Mouse (Mus musculus): ENCODE measurements around the gene Gmcl1.

Gmcl1 gene

DNA sequence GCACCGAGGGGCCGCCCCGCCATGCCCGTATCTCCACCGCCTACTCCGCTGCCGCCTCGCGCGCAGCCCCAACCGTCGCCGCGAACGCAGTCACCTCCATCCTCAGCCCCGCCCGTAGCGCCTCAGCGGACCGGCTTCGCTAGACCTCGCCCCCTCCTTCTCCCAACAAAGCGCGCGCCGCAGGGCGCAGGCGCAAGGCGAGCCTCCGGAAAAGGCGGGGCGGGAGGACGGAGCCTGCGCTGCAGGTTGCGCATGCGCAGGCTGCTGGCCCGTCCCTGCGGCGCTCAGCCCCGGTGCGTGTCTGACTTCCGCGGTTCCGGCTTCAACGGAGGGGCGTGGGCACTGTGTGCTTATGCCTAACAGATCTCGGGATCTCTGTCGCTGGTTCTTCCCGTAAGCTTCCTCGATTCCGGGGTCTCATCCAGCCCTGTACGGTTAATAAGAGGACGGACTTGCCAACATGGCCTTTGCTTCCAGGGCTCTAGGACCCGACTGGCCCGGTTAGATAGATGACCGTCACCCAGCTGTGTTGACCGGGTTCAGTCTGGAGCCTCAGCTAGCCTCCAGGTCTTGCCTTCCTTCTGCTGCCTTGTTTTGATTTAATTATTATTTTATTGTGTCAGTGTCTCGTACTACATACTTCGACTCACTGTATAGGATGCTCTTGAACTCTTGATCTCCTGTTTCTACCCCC, at the start of gene Gmcl1:
Gene Gmcl1 (minus strand): TSS at position 201 of the 694 bp plus-strand sequence.
- DNase-seq: peak; percentile 93 to 98

GRCm38 (mm10) chr6:86782342-86782741, 49.2 kb upstream of the Gmcl1 start:
- no peak for DNase-seq

GRCm38 (mm10) chr6:86781361-86781957, 48.3 kb upstream of the Gmcl1 start:
- DNase-seq: no peak

DNA sequence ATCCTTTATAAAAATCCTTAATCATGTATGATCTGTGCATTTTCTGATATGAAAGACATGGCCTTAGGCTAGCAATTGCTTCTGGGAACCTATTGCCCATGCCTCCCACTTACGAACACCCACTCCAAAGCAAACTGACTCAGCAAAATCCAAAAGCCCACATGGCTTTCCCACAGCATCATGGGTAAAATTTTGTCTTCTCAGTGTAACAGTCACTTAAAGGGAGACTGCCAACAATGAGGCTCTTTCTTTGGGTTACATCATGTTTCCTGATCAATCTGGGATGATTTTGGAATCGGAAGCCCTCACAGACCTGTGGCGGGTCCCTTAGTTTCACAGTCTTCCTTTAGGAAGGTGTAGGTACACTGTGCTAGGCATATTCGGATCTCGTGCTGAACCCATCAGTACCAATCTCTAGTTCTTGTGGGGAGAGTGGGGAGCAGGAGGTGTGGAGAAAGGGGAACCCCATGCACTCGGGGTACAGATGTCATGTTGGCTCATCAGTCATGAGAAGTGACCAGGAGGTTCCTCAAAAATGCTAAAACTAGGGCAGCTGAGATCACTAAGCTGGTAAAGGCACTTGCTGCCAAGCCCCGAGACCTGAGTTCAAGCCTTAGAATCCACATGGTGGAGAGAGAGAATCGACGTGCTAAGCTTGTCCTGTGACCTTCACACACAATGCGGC, 45.9 kb upstream of the Gmcl1 start:
- DNase-seq: no peak

GRCm38 (mm10) chr6:86777181-86777580, 44.0 kb upstream of the Gmcl1 start:
- no peak for DNase-seq

DNA sequence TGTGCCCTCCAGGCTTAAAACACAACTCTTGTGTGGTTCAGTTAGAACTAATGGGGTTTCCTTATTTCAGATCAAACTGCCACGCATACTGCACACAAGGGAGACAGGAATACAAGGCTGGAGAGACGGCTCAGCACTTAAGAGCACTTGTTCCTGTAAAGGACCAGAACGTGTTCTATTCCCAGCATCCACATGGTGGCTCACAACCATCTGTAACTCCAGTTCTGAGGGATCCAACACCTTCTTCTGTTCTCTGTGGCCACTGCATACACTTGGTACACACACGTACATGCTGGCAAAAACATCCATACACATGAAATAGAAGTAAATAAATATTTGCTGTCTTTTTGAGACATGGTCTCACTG, 43.5 kb upstream of the Gmcl1 start:
- no peak for DNase-seq

GRCm38 (mm10) chr6:86776001-86776705, 43.0 kb upstream of the Gmcl1 start:
- DNase-seq: peak in 1 of 2 experiments; percentile 23

DNA sequence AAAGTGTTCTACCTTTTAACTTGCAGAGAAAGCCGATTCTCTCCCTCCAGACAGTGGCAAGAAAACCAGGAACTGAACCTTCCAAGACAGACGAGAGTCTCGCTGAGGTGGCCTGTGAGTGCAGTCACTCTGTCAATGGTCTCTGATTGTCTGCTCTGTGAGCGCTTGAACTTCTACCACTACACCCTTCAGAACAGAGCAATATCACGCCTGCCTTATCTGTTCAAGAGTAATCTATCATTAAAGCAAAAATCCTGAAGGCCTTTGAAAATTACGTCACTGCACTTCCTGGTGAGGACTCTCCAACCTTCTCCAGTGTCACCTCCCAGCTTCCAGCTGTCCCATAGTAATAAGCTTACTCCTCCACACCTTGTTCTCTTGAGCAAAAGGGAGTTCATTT, 41.8 kb upstream of the Gmcl1 start:
- no peak for DNase-seq

DNA sequence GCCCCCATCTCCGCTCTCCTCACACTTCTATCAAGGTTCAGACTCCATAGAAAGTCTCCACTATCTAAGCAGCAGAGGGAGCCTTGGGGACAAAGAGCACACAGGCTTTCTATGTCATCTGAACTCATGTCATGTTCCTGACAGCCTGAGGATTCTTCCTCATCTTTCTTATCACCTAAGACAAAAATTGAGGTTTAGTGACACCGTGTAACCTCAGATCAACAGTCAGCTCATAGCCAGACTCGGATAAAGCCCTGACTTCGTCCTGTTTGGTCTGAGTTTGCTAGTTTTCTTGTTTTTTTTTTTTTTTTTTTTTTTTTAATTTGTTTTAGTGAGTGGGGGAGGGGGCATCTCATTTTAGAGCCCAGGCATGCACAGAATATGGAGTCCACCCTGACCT, 40.6 kb upstream of the Gmcl1 start:
- no peak for DNase-seq

GRCm38 (mm10) chr6:86772631-86773030, 39.4 kb upstream of the Gmcl1 start:
- DNase-seq: no peak

- DNase-seq: no peak
These were observed 35.8 kb upstream of the Gmcl1 start for GRCm38 (mm10) chr6:86768938-86769337.

- DNase-seq: no peak
These were observed 35.1 kb upstream of the Gmcl1 start for GRCm38 (mm10) chr6:86768186-86768776.

DNA sequence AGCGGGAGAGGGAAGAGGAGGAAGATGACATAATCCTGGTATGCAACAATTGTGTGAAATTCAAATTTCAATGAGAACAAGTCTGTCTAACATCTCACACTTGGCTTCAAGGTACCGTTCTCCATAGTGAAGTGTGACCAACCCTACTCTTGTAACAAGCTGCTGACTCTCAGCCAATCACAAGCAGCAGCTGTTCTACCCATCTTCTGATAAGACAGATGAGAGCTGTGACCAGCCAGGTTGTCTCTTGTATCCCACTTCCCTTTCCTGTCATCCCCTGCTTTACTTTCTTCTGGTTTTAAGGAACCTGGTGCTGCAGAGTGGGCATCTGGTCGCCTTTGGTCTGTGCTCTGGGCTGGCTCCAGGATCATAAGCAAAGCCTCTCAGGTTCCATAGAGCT, 34.3 kb upstream of the Gmcl1 start:
- no peak for DNase-seq

GRCm38 (mm10) chr6:86765637-86766059, 32.5 kb upstream of the Gmcl1 start:
- no peak for DNase-seq

- DNase-seq: no peak
These were observed 21.1 kb upstream of the Gmcl1 start for GRCm38 (mm10) chr6:86754105-86754863.

DNA sequence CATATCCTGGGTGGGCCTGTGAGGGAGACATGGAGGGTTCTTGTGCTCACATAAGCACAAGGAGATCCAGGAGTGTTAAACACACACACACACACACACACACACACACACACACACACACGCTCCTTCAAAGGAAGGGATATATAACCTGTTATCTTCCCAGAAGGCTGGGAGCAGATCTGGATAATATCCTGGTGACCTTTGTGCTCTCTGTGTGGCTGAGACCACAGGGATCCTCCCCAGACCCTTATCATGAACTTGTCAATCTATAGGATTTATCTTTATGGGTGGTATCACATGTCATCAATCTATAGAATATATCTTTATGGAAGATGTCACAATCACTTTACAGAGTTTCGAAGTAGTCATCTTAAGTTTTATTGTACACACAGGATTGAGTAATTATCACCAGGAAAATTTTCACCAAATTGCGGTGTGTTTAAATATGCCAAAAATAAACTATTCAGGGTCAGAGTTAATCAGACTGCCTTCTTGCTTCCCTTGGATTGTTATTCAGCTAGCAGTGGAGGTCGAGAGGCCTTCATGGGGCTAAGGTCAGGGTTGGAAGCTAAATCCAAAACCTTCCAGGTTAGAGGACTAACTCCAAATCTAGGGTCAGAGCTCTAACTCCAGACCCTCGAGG, 19.8 kb upstream of the Gmcl1 start:
- no peak for DNase-seq

GRCm38 (mm10) chr6:86750961-86751360, 17.8 kb upstream of the Gmcl1 start:
- no peak for DNase-seq

DNA sequence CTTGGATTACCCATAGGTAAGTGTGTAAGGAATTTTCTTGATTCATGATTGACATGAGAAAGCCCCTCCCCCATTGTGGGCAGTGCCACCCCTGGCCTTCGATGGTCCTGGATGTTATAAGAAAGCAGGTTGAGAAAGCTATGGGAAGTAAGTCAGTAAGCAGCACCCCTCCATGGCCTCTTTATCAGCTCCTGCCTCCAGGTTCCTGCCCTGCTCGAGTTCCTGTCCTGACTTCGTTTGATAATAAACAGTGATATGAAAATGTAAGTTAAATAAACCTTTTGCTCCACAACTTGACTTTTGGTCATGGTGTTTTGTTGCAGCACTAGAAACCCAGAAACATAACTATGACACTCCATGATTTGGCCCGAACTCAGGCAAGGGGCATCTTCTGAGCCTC, 16.6 kb upstream of the Gmcl1 start:
- DNase-seq: no peak

DNA sequence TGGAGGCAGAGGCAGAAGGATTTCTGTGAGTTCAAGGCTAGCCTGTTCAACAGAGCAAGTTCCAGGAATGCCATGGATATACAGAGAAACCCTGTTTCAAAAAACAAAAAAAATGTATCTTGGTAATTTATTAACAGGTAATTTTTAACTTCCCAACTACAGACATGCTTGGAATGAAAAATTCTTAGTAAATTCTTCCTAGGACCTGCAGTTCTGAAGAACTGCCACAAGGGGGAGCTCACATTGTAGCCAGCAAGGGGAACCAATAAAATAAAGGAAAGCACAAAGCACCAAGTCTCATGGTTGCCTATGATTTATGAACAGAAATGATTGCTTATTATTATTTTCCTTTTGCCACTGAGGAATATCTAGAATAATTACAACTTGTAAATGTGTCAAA, 14.0 kb upstream of the Gmcl1 start:
- peak; percentile 46 to 70 for DNase-seq

DNA sequence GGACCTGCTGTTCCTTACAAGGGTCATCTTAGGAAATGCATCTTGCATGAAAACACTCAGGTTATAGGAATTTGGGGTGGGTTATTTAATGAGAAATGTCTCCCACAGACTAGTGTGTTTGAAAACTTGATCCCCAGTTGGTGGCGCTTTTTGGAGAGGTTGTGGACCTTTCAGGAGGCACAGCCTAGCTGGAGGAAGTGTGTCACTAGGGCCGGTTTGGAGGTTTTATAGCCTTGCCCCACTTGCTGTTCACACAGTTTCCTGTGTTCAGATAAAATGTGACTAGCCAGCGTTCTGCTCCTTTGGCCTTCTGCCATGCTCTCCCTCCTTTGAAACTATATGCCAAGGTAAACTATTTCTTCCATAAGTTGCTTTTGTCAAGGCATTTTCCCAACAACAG, 7.5 kb upstream of the Gmcl1 start:
- DNase-seq: no peak

- DNase-seq: no peak
These were observed 3.6 kb upstream of the Gmcl1 start for GRCm38 (mm10) chr6:86736830-86737229.

DNA sequence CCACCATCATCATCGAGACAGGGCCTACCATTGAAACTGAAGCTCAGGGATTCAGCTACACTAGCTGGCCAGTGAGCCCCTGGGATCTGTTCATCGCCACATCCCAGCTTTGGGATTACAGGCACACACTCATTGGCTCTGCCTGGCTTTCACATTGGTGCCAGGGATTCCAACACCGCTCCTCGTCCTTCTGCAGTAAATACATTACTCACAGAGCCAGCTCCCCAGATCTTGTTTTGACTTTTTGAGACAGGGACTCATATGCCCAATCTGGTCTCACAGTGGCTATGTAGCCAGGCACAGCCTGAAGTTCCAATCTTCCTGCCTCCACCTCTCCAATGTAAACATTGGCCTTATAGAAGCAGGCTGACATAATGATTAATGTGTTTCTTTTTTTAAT, 3.1 kb upstream of the Gmcl1 start:
- DNase-seq: no peak
